Mouse (Mus musculus): ENCODE measurements at regions not wholly inside any gene's neighbourhood (a gene's known extent, or its start where the extent isn't known, plus 50 kb on each side); places are given as distances from the start of the nearest gene placed in this dataset.

DNA sequence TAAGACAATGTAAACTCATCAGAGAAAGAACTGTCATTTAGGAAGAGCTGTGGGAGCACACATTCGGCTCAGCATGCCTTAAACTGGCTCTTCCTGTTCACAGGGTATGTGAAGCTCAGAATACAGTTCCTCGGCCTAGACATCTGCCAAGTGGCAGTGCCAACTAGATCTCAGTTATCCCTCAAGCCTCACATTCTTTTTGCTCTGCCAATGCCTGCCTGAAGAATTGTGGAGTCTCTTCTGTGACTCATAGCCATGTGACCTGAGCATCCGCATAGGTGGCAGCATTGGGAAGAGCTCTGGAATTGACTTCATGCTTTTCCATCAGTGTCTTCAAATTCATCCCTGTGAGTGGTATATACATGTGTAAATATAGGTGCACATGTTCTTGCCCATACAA is 59.7 kb downstream of the Prlhr start:
- DNase-seq: no peak

- no peak for DNase-seq
Measured at GRCm38 (mm10) chr19:60399425-60399824, 68.7 kb downstream of the Prlhr start.

DNA sequence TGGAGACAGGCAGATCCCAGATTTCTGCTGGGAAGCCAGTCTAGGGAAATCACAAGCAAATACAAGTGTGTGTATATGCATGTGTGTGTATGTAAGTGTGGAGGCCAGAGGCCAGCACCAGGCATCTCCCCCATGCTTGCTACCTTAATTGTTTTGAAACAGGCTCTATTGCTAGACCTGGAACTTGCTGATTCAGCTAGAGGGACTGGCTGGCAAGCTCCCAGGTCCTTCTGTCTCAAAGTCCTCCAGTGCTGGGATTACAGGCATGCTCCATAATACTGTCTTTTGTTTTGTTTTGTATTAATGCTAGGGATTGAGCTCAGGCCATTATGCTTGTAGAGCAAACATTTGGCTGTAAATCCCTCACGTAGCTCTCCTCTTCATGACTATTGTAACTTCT is 70.4 kb downstream of the Prlhr start:
- no peak for DNase-seq

GRCm38 (mm10) chr19:60396604-60397003 is 71.5 kb downstream of the Prlhr start:
- no peak for DNase-seq

GRCm38 (mm10) chr19:60386563-60387241 is 81.4 kb downstream of the Prlhr start:
- no peak for DNase-seq

GRCm38 (mm10) chr19:60384721-60385120 is 83.4 kb downstream of the Prlhr start:
- no peak for DNase-seq

DNA sequence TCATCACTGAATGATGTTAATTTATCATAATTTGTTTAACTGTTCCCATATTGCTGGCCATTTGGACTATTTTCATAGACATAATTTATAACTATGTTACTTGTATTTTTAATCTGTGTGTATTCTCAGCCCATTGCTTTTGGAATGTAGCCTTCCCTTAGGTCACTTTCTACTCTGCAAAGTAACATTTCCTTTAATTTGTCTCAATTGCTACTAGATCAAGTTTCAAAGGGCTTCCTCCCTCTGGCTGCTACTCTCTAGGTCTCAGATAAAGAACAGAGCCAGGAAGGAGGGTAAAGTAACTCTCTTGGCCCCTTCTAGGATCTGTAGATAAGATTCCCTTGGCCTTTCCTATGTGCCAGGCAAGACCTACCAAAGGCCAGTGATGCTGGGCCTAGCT is 85.4 kb downstream of the Prlhr start:
- DNase-seq: no peak

DNA sequence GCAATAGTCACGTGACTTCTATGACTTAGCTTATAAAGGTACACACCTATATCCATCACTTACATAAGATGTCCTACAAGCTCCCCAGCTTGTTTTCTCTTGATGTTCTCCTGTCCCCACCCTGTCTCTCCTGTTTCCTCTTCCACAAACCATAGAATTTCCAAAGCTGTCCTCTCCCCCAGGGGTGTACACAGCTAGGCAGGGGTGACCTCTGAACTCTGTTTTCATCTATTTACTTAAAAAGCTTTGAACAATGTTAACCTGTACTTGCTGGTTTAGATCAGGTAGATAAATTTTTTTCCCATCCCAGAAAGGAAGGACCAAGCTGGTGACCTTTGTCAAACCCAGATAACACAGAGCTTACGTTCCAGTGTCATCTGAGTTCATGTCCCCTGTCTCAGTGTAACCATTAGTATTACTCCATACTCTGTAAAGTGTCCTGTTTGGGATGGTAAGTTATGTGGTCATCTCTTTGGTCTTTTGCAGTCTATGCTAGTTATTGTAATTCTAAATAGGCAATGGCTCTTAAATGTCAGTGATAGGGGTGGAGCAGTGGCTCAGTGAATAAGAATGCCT is 89.0 kb downstream of the Prlhr start:
- no peak for DNase-seq

DNA sequence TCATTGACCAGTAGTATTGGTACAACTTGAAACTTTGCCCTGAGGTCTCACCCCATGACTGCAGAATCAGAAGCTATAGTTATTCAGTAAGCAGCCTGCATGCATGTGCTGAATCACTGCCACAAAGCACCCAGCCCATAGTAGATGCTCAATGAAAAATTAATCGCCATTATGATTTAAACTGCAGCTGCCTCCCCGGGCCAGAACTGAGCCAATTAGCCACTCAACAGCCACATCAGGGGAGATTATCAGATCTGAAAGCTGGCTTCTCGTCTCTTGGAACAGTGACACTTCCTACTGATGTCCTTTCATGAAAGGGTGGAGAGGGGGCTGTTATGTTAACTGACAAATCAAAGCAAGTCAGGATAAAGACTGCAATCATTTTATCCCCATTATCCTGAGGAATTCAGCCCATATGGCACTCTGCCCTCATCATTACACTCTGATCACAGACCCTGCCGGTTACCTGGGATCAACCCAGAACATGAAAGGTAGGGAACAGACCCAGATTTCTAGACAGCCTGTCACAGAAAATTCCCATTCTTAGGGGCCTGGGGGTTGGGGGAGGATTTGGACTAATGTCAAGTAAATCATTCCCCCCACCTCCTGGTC is 104.0 kb downstream of the Prlhr start:
- no peak for DNase-seq

GRCm38 (mm10) chr19:60344911-60345310 is 118.4 kb upstream of the Fam204a start:
- no peak for DNase-seq

GRCm38 (mm10) chr19:60341485-60341884 is 115.0 kb upstream of the Fam204a start:
- DNase-seq: peak; percentile 58

GRCm38 (mm10) chr19:60340234-60340633 is 113.7 kb upstream of the Fam204a start:
- peak; percentile 17 for DNase-seq

GRCm38 (mm10) chr19:60334521-60334920 is 108.0 kb upstream of the Fam204a start:
- DNase-seq: no peak

- DNase-seq: no peak
Measured at GRCm38 (mm10) chr19:60328295-60328694, 101.8 kb upstream of the Fam204a start.

- no peak for DNase-seq
Measured at GRCm38 (mm10) chr19:60325612-60326011, 99.1 kb upstream of the Fam204a start.

DNA sequence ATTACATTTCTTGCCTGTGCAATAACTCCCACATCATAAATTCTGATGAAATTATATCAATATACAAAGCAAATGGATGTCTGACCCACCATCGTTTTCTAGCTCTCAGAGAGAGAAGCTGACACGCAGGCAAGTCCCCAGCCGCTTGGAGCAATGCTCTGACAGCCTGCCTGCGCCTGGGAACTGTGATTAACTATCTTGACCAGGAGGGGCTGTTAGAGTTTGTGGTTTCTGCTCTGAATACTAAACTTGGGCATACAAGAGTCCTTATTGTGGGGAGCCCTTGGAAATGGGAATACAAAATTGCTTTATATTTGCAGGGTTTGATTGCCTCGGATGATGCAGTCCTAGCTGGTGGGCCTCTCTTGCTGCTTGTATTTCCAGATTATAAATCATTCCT is 98.6 kb upstream of the Fam204a start:
- no peak for DNase-seq

- DNase-seq: peak; percentile 74
Measured at GRCm38 (mm10) chr19:60310591-60310990, 84.1 kb upstream of the Fam204a start.

- DNase-seq: no peak
Measured at GRCm38 (mm10) chr19:60302371-60302770, 75.9 kb upstream of the Fam204a start.

DNA sequence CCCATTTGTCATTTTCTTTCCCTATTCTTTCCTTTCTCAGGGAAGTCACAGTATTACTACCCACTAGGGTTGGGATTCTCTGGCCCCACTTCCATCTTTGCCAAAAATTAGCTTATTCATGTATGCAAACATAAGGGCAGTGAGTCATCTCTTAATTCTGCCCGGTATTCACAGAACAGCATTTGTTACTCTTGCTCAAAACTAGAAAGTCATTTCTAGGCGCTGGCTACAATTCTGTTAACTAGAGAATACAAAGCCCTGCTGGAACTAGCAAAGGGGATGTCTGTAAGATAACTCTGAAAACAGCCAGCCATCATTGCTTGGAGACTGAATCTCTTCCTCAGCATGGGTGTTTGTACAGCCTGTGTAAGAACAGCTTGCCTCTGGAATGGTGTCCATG is 74.4 kb upstream of the Fam204a start:
- DNase-seq: no peak

- no peak for DNase-seq
Measured at GRCm38 (mm10) chr19:60290244-60290643, 63.7 kb upstream of the Fam204a start.

- no peak for DNase-seq
Measured at GRCm38 (mm10) chr19:60286810-60287396, 60.4 kb upstream of the Fam204a start.

GRCm38 (mm10) chr19:60284901-60285300 is 58.4 kb upstream of the Fam204a start:
- no peak for DNase-seq
